Mouse (Mus musculus): ENCODE results near the gene Ly6g6e. TPM values are rescaled to one million over a fixed set of nuclear protein-coding genes. Genes with fewer than 3 reads are reported as not detected.

Ly6g6e gene
- total RNA-seq, 2 experiments from 2014 or later: 2.4 to 2.7 TPM

- intact Hi-C loops (cut with DNase I): no loop called here
- DNase-seq (ENCODE audit: low spot score in 2 of 2): peak in 1 of 2 experiments; percentile 63
Observed at GRCm38 (mm10) chr17:35094475-35095365, 18.0 kb downstream of the Ly6g6e start.

GRCm38 (mm10) chr17:35096597-35096996 is 19.9 kb downstream of the Ly6g6e start:
- intact Hi-C loops (cut with DNase I): no loop called here
- no peak for DNase-seq (ENCODE audit: low spot score in 2 of 2)

- intact Hi-C loops (cut with DNase I): no loop called here
- DNase-seq (ENCODE audit: low spot score in 2 of 2): peak; percentile 41 to 82
Observed at GRCm38 (mm10) chr17:35097164-35097655, 20.5 kb downstream of the Ly6g6e start.

- no peak for DNase-seq (ENCODE audit: low spot score in 2 of 2)
- intact Hi-C loops (cut with DNase I): no loop called here
Observed at GRCm38 (mm10) chr17:35100196-35100765, 23.6 kb downstream of the Ly6g6e start.

GRCm38 (mm10) chr17:35101161-35101560 is 24.5 kb downstream of the Ly6g6e start:
- DNase-seq (ENCODE audit: low spot score in 2 of 2): no peak
- intact Hi-C loops (cut with DNase I): no loop called here

- intact Hi-C loops (cut with DNase I): no loop called here
- no peak for DNase-seq (ENCODE audit: low spot score in 2 of 2)
Observed at GRCm38 (mm10) chr17:35102299-35102698, 25.6 kb downstream of the Ly6g6e start.

- intact Hi-C loops (cut with DNase I): no loop called here
- DNase-seq (ENCODE audit: low spot score in 2 of 2): no peak
Observed at GRCm38 (mm10) chr17:35103221-35103690, 26.6 kb downstream of the Ly6g6e start.

- intact Hi-C loops (cut with DNase I): no loop called here
- no peak for DNase-seq (ENCODE audit: low spot score in 2 of 2)
Observed at GRCm38 (mm10) chr17:35104079-35104478, 27.4 kb downstream of the Ly6g6e start.

GRCm38 (mm10) chr17:35104754-35105153 is 28.1 kb downstream of the Ly6g6e start:
- intact Hi-C loops (cut with DNase I): no loop called here
- DNase-seq (ENCODE audit: low spot score in 2 of 2): no peak

GRCm38 (mm10) chr17:35105740-35106389 is 29.2 kb downstream of the Ly6g6e start:
- DNase-seq (ENCODE audit: low spot score in 2 of 2): peak in 1 of 2 experiments; percentile 40

GRCm38 (mm10) chr17:35106522-35106921 is 29.8 kb downstream of the Ly6g6e start:
- DNase-seq (ENCODE audit: low spot score in 2 of 2): no peak
- intact Hi-C loops (cut with DNase I): loop anchor here (1.0 kb wide), 1 partner anchor 85 kb away; no protein-coding TSS in a partner anchor

More at GRCm38 (mm10) chr17:35105740-35106389, 29.2 kb downstream of the Ly6g6e start:
- intact Hi-C loops (cut with DNase I): loop anchor here (1.0 kb wide), 1 partner anchor 85 kb away; no protein-coding TSS in a partner anchor

- DNase-seq (ENCODE audit: low spot score in 2 of 2): no peak
- intact Hi-C loops (cut with DNase I): no loop called here
Observed at GRCm38 (mm10) chr17:35108097-35108496, 31.4 kb downstream of the Ly6g6e start, which contains the start of gene Ly6g5c. Gene Ly6g5c (plus strand): TSS chr17:35108279.

- intact Hi-C loops (cut with DNase I): no loop called here
- DNase-seq (ENCODE audit: low spot score in 2 of 2): no peak
Observed at GRCm38 (mm10) chr17:35111774-35112173, 35.1 kb downstream of the Ly6g6e start.

- no peak for DNase-seq (ENCODE audit: low spot score in 2 of 2)
- intact Hi-C loops (cut with DNase I): no loop called here
Observed at GRCm38 (mm10) chr17:35115046-35116019, 38.6 kb downstream of the Ly6g6e start, which contains the start of gene Ly6g5b. Gene Ly6g5b (minus strand): TSS chr17:35115428.

- intact Hi-C loops (cut with DNase I): loop anchor here (1.0 to 5.0 kb wide), 2 partner anchors 116 to 223 kb away; partner anchors contain the start of genes C2 and Ehmt2
- peak in 1 of 2 experiments; percentile 31 for DNase-seq (ENCODE audit: low spot score in 2 of 2)
Observed at GRCm38 (mm10) chr17:35120745-35121142, 44.0 kb downstream of the Ly6g6e start.

GRCm38 (mm10) chr17:35121143-35121799 is 44.6 kb downstream of the Ly6g6e start, which contains the start of gene Gpank1:
Gene Gpank1 (plus strand): TSS chr17:35121455.
- intact Hi-C loops (cut with DNase I): loop anchor here (1.0 to 5.0 kb wide), 2 partner anchors 115 to 224 kb away; partner anchors contain the start of genes C2 and Ehmt2
- DNase-seq (ENCODE audit: low spot score in 2 of 2): peak; percentile 97 to 100

- intact Hi-C loops (cut with DNase I): loop anchor here (1.0 to 5.0 kb wide), 2 partner anchors 114 to 225 kb away; partner anchors contain the start of genes C2 and Ehmt2
- peak; percentile 77 to 81 for DNase-seq (ENCODE audit: low spot score in 2 of 2)
Observed at GRCm38 (mm10) chr17:35121871-35122303, 45.2 kb downstream of the Ly6g6e start, which contains the start of gene Csnk2b. Gene Csnk2b (minus strand): TSS chr17:35122053.

Data from left cerebral cortex, postnatal 25 days (tissue).